Mouse (Mus musculus): ENCODE data around the gene Tmem104.

- TF ChIP-seq USF1 (IDR thresholded peaks at IDR 0.05; ENCODE audit: low read depth) (no peak), E2F4 (IDR thresholded peaks at IDR 0.05; ENCODE audit: insufficient read depth) (no peak), REST (IDR thresholded peaks at IDR 0.05; ENCODE audit: insufficient read depth, insufficient read length) (no peak), TCF12 (IDR thresholded peaks at IDR 0.05; ENCODE audit: insufficient read depth, poor library complexity, severe bottlenecking) (no peak), MAX (IDR thresholded peaks at IDR 0.05; ENCODE audit: low read depth) (no peak), POLR2A (IDR thresholded peaks at IDR 0.05; ENCODE audit: insufficient read length, low read depth) (no peak), CEBPB (IDR thresholded peaks at IDR 0.05; ENCODE audit: insufficient read depth, poor library complexity, severe bottlenecking) (no peak), TCF3 (IDR thresholded peaks at IDR 0.05; ENCODE audit: insufficient read length, low read depth) (no peak), MYOD1 (IDR thresholded peaks at IDR 0.05; ENCODE audit: control insufficient read depth in 1 of 3, insufficient read length in 2 of 3, low read depth in 2 of 3) (no peak), SRF (IDR thresholded peaks at IDR 0.05; ENCODE audit: control insufficient read depth, insufficient read length, low read depth) (no peak)
Measured at GRCm38 (mm10) chr11:115275509-115275908, 88.2 kb downstream of the Tmem104 start.

Measured in myocyte (in vitro differentiated cells).